Mouse (Mus musculus): ENCODE measurements around the gene Zdhhc17. TPM values are rescaled to one million over a fixed set of nuclear protein-coding genes. Genes with fewer than 3 reads are reported as not detected.

Gene Zdhhc17
- 5.9 and 6.3 TPM in 2 replicates for polyA plus RNA-seq (2012; rRNA removed)

DNA sequence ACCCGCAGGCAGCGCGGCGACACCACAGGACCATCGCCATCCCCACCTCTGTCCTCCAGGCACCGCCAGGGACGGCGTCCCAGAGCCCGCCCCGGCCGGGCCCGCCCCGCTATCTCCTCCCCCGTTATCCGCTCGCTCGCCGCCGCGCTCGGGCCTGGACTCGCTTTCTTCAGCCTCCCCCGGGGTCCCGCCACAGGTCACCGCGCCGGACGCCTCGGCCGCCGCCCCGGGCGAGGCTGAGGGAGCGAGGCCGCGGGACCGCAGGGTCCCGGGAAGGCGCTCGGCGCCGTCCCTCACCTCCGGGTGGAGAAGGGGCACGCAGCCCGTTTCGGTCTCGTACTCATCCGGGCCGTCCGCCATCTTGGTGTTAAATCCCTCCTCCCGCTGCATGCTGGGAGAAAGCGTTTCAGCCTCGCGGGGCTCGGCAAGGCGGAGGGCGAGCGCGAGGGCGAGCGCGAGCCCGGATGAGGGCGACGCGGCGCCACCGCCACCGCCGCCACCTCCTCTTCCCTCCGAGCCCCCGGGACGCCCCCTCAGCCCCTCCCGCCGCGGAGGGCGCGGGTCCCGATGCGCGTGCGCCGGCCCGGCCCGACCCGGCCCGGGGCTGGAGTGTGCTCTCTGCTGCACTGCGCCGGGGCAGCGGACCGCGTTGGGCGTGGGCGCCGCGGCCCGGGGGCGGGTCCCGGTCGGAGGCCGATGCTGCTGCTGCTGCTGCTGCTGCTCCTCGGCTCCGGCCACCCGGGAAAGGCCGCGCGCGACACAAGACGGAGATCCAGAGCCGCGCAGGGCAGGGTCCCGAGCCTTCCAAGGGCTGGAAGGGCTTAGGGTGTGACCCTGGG lies at the start of gene Zdhhc17:
Gene Zdhhc17 (minus strand): TSS at position 500 of the 839 bp plus-strand sequence.

DNA sequence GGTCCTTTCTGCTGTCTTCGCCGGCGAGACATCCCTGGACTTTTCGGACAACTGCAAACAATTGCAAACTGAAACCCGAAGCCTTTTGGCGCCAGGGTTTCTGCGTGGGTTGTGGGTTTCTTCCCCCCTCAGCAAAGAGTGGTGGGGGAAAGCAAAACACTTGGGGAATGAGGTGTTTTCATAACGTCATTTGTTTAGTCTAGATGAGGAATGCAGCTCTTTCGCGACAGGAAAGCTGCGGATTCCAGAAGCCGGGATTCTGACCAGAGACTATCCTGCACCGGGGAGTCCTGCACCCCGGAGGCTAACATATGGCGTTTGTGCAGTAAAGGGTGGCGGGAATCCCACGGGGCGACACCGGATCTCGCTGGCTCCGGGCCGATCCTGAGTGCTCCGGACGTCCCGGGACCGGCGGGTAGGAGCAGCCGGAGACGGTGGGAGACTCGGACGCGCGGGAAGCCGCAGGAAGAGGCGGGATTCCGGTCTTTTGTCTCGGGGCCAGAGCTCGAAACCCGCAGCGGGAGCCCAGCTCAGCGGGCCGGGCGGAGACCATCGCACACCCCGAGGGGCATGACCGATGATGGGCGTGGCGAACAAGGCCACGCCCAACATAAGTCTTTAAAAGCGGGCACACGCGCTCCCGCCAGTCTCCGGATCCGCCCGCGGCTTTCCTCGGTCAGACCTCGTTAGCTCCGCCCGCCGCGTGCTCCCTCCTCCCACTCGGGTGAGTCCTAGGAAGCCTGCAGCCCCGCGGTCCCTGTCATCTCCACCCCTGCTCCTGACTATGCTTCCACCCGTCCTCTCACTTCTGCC lies 90.2 kb downstream of the Zdhhc17 start, which contains the start of gene Csrp2:
Gene Csrp2 (plus strand): TSS at position 259 of the 813 bp plus-strand sequence.

Other genes starting within 250 kb of the Zdhhc17 start
- gene Csrp2, start 90.4 kb downstream of the Zdhhc17 start, polyA plus RNA-seq (2012; rRNA removed): 26.7 and 29.3 TPM in 2 replicates
- 4.9 and 5.2 TPM in 2 replicates for gene Osbpl8, start 154.6 kb upstream of the Zdhhc17 start, polyA plus RNA-seq (2012; rRNA removed)

Measured in liver, embryonic 18 days (tissue).